Mouse (Mus musculus): ENCODE results near the gene Tspan15.

- TF ChIP-seq CTCF (IDR thresholded peaks at IDR 0.05; ENCODE audit: low read depth, low read length), result no peak
- no peak for TF ChIP-seq EP300 (IDR thresholded peaks at IDR 0.05; ENCODE audit: insufficient read depth, low read depth, low read length)
Measured at GRCm38 (mm10) chr10:62208241-62208896, 22.7 kb downstream of the Tspan15 start.
